9 mouse cellular contexts compared by ENCODE assay signal in genomic region chr19:38423884-38424283, GRCm38 (mm10). TPM values are rescaled to one million over a fixed set of nuclear protein-coding genes. Genes with fewer than 3 reads are reported as not detected.
DNase-seq lines count a peak whose midpoint lies in the region; ATAC-seq and TF ChIP-seq lines count a peak whose summit lies in the region.
"Had no signal": no experiment of that assay in that cellular context is flagged by ENCODE, and none has a peak within 500 bp of the region (broad histone marks: within the 10 kb centered on the region; RNA-seq: fewer than 3 reads in every experiment).

No protein-coding gene starts in this region.

- no peak overlapping the region for H3K27ac ChIP-seq in intestine, postnatal 0 days (ENCODE audit: low read depth, low read length)
- no peak overlapping the region for H3K27ac ChIP-seq in intestine, embryonic 16.5 days (ENCODE audit: low read length)

- DNase-seq in CD4-positive, CD25-positive, alpha-beta regulatory T cell, adult 2 months (ENCODE audit: low read depth, low spot score), result peak; percentile 23
- DNase-seq in thymus, postnatal 0 days (ENCODE audit: low spot score), result peak; percentile 10
- DNase-seq in thymus, postnatal 4 days, result no peak
- no peak for DNase-seq in thymus, postnatal 10 days (ENCODE audit: low spot score in 2 of 2)
- DNase-seq: B cell, adult 2 months had no signal

- peak; percentile 73 for TF ChIP-seq CTCF in intestine, postnatal 0 days (IDR thresholded peaks at IDR 0.05; ENCODE audit: low read depth)

- no peaks in the 10 kb centered on the region for H3K36me3 ChIP-seq in intestine, postnatal 0 days (ENCODE audit: control insufficient read depth, insufficient read depth)
- H3K36me3 ChIP-seq in intestine, embryonic 16.5 days (ENCODE audit: control insufficient read depth, insufficient read depth, low read length), result no peaks in the 10 kb centered on the region

- no peaks in the 10 kb centered on the region for H3K4me1 ChIP-seq in intestine, postnatal 0 days (replicated peaks; ENCODE audit: control insufficient read depth, insufficient read depth, low read length)
- H3K4me1 ChIP-seq in intestine, embryonic 16.5 days (ENCODE audit: control insufficient read depth, insufficient read depth, low read length), result peaks cover 3% of the 10 kb centered on the region; the same call in 1 of the 2 replicates

- H3K9ac ChIP-seq in intestine, postnatal 0 days (ENCODE audit: low read depth, low read length), result no peak overlapping the region
- no peak overlapping the region for H3K9ac ChIP-seq in intestine, embryonic 16.5 days (ENCODE audit: low read depth, low read length)

- ATAC-seq in CD4-positive, CD25-positive, alpha-beta regulatory T cell, adult 4 months, result no peak
- no peak for ATAC-seq in intestine, postnatal 0 days
- no peak for ATAC-seq in intestine, embryonic 16.5 days
- ATAC-seq in inflammation-experienced regulatory T-cells, adult 6 months, result no peak

- no peaks in the 10 kb centered on the region for H3K27me3 ChIP-seq in intestine, postnatal 0 days (replicated peaks; ENCODE audit: control insufficient read depth, insufficient read depth, low read length)
- no peaks in the 10 kb centered on the region for H3K27me3 ChIP-seq in intestine, embryonic 16.5 days (replicated peaks; ENCODE audit: control insufficient read depth, insufficient read depth, low read length)

- no peak overlapping the region for H3K4me2 ChIP-seq in intestine, postnatal 0 days (replicated peaks; ENCODE audit: low read depth)
- no peak overlapping the region for H3K4me2 ChIP-seq in intestine, embryonic 16.5 days (ENCODE audit: low read depth, low read length)

- 31% methylated on average over 7 of the region's 7 CpGs for whole genome bisulfite sequencing in intestine, postnatal 0 days
- WGBS in intestine, embryonic 16.5 days, result 34% methylated on average over 7 of the region's 7 CpGs

- H3K4me3 ChIP-seq in intestine, postnatal 0 days (ENCODE audit: low read depth, low read length), result no peak overlapping the region
- no peak overlapping the region for H3K4me3 ChIP-seq in intestine, embryonic 16.5 days (ENCODE audit: low read length)

- H3K9me3 ChIP-seq in intestine, postnatal 0 days (ENCODE audit: control insufficient read depth), result no peaks in the 10 kb centered on the region
- H3K9me3 ChIP-seq in intestine, embryonic 16.5 days (ENCODE audit: control insufficient read depth, low read length), result no peaks in the 10 kb centered on the region

RNA-seq across cellular contexts. Expression of gene Slc35g1, which starts 28.1 kb away (rescaled TPM):
- polyA plus RNA-seq in CD4-positive, CD25-positive, alpha-beta regulatory T cell, adult 4 months (2017; shearing (Covaris generic)), result 1 to 10 TPM; 4.7 to 6.2 TPM
- polyA plus RNA-seq in intestine, postnatal 0 days (2015; fragmentation: Nextera tagmentation; extraction: Ambion mirVana), result 7.2 and 7.8 TPM in 2 replicates
- polyA plus RNA-seq in intestine, embryonic 16.5 days (2015; fragmentation: Nextera tagmentation; extraction: Ambion mirVana), result 7.0 and 7.1 TPM in 2 replicates
- 3.1 and 3.7 TPM in 2 replicates for polyA plus RNA-seq in thymus, postnatal 0 days (2015; fragmentation: Nextera tagmentation; extraction: Ambion mirVana)
- polyA plus RNA-seq in inflammation-experienced regulatory T-cells, adult 6 months (2017; shearing (Covaris generic)), result 1 to 10 TPM; 3.5 to 7.3 (median 5.0) TPM

RNA-seq across cellular contexts. Expression of gene Plce1, which starts 57.0 kb away (rescaled TPM):
- polyA plus RNA-seq in CD4-positive, CD25-positive, alpha-beta regulatory T cell, adult 4 months (2017; shearing (Covaris generic)), result under 1 TPM; 0.09 to 0.20 TPM
- 2.9 and 3.1 TPM in 2 replicates for polyA plus RNA-seq in intestine, postnatal 0 days (2015; fragmentation: Nextera tagmentation; extraction: Ambion mirVana)
- 4.9 and 5.7 TPM in 2 replicates for polyA plus RNA-seq in intestine, embryonic 16.5 days (2015; fragmentation: Nextera tagmentation; extraction: Ambion mirVana)
- 0.98 and 1.0 TPM in 2 replicates for polyA plus RNA-seq in thymus, postnatal 0 days (2015; fragmentation: Nextera tagmentation; extraction: Ambion mirVana)
- under 1 TPM; 0.05 to 0.16 (median 0.05) TPM for polyA plus RNA-seq in inflammation-experienced regulatory T-cells, adult 6 months (2017; shearing (Covaris generic))

Comparison
In these comparisons a context has a peak if more than half of its experiments do, and no peak if none do; other contexts are left out.
1. DNase-seq: peak in CD4-positive, CD25-positive, alpha-beta regulatory T cell, adult 2 months (single experiment) and thymus, postnatal 0 days (single experiment); none in thymus, postnatal 4 days (single experiment) and thymus, postnatal 10 days (0 of 2).